7 mouse cellular contexts compared by ENCODE assay signal in genomic region chr1:167001174-167001843, GRCm38 (mm10). TPM values are rescaled to one million over a fixed set of nuclear protein-coding genes. Genes with fewer than 3 reads are reported as not detected.
DNase-seq lines count a peak whose midpoint lies in the region; ATAC-seq and TF ChIP-seq lines count a peak whose summit lies in the region.

Gene Fam78b, plus strand, starts transcription at chr1:167001417.

- peaks cover 49% of the 10 kb centered on the region for H3K27me3 ChIP-seq in E14TG2a.4 (ENCODE audit: insufficient read depth, low read length)
- peaks cover 50% of the 10 kb centered on the region for H3K27me3 ChIP-seq in heart, postnatal 0 days (ENCODE audit: control insufficient read depth, insufficient read depth, low read length)
- H3K27me3 ChIP-seq in midbrain, embryonic 11.5 days (ENCODE audit: control insufficient read depth, insufficient read depth, low read length), result peaks cover 6% of the 10 kb centered on the region; the same call in 1 of the 2 replicates
- H3K27me3 ChIP-seq in splenic B cell, adult 2 months (ENCODE audit: control insufficient read depth, insufficient read depth, low read length, poor library complexity, severe bottlenecking), result no peaks in the 10 kb centered on the region

- peak within 1 kb of the TSS; percentile 74 for H3K9ac ChIP-seq in heart, postnatal 0 days (replicated peaks; ENCODE audit: low read depth, low read length)
- peak within 1 kb of the TSS; percentile 81 for H3K9ac ChIP-seq in midbrain, embryonic 11.5 days (ENCODE audit: low read length)

- WGBS in heart, postnatal 0 days, result 0% methylated on average over 60 of the region's 85 CpGs
- under 1% methylated on average over 46 of the region's 85 CpGs for WGBS in midbrain, embryonic 11.5 days

- H3K9me3 ChIP-seq in E14TG2a.4 (ENCODE audit: low read length), result no peaks in the 10 kb centered on the region
- no peaks in the 10 kb centered on the region for H3K9me3 ChIP-seq in heart, postnatal 0 days (replicated peaks; ENCODE audit: control insufficient read depth, low read length)
- H3K9me3 ChIP-seq in midbrain, embryonic 11.5 days (ENCODE audit: control insufficient read depth, low read length), result no peaks in the 10 kb centered on the region

- no peak for TF ChIP-seq EP300 in heart, postnatal 0 days (IDR thresholded peaks at IDR 0.05; ENCODE audit: low read depth)

- H3K36me3 ChIP-seq in E14TG2a.4 (ENCODE audit: insufficient read depth, low read length), result no peaks in the 10 kb centered on the region
- H3K36me3 ChIP-seq in heart, postnatal 0 days (replicated peaks; ENCODE audit: control insufficient read depth, insufficient read depth, low read length), result no peaks in the 10 kb centered on the region
- no peaks in the 10 kb centered on the region for H3K36me3 ChIP-seq in midbrain, embryonic 11.5 days (ENCODE audit: control insufficient read depth, insufficient read depth, low read length)
- H3K36me3 ChIP-seq in splenic B cell, adult 2 months (ENCODE audit: control insufficient read depth, insufficient read depth, low read length, poor library complexity, severe bottlenecking), result no peaks in the 10 kb centered on the region

- peak within 1 kb of the TSS; percentile 65 for H3K27ac ChIP-seq in heart, postnatal 0 days (ENCODE audit: low read depth)
- peak within 1 kb of the TSS; percentile 74 for H3K27ac ChIP-seq in midbrain, embryonic 11.5 days (ENCODE audit: low read depth, low read length)

- DNase-seq in B cell, adult 2 months, result peak; percentile 22 to 24
- peak; percentile 70 for DNase-seq in embryo, embryonic 11 days
- no peak for DNase-seq in heart, postnatal 0 days (ENCODE audit: low spot score)
- DNase-seq in layer of hippocampus, postnatal 36 days, result peak; percentile 38 to 42
- peak; percentile 92 for DNase-seq in midbrain, embryonic 11.5 days (ENCODE audit: low spot score, missing footprints)
- peak; percentile 16 for DNase-seq in splenic B cell, adult 2 months (ENCODE audit: low read depth, low spot score)

- peak within 1 kb of the TSS; percentile 89 for H3K4me3 ChIP-seq in E14TG2a.4 (replicated peaks; ENCODE audit: low read length)
- H3K4me3 ChIP-seq in heart, postnatal 0 days (ENCODE audit: low read depth, low read length), result peak within 1 kb of the TSS; percentile 74
- peak within 1 kb of the TSS; percentile 79 for H3K4me3 ChIP-seq in midbrain, embryonic 11.5 days (ENCODE audit: low read depth, low read length)

- ATAC-seq in heart, postnatal 0 days (ENCODE audit: insufficient read depth, low read depth), result peak; percentile 16; the same call in 1 of the 2 replicates
- peak; percentile 83 for ATAC-seq in midbrain, embryonic 11.5 days (ENCODE audit: low FRiP score)

- H3K4me1 ChIP-seq in E14TG2a.4 (replicated peaks; ENCODE audit: low read depth, low read length), result peaks cover 23% of the 10 kb centered on the region
- no peaks in the 10 kb centered on the region for H3K4me1 ChIP-seq in heart, postnatal 0 days (ENCODE audit: control insufficient read depth, insufficient read depth)
- H3K4me1 ChIP-seq in midbrain, embryonic 11.5 days (ENCODE audit: control insufficient read depth, insufficient read depth, low read length), result no peaks in the 10 kb centered on the region

- peak within 1 kb of the TSS; percentile 97 for H3K4me2 ChIP-seq in heart, postnatal 0 days (ENCODE audit: low read depth, low read length)
- peak within 1 kb of the TSS; percentile 77 for H3K4me2 ChIP-seq in midbrain, embryonic 11.5 days

- no peak for TF ChIP-seq CTCF in E14TG2a.4 (conservative IDR thresholded peaks at IDR 0.05; ENCODE audit: low read length)
- no peak for TF ChIP-seq CTCF in heart, postnatal 0 days (IDR thresholded peaks at IDR 0.05; ENCODE audit: low read depth)

RNA-seq across cellular contexts. Expression of gene Fam78b, which starts in this region (rescaled TPM):
- total RNA-seq in heart, postnatal 0 days (2014; rRNA removed; ENCODE audit: low replicate concordance), result 1.3 and 5.6 TPM in 2 replicates
- polyA plus RNA-seq in heart, postnatal 0 days (2015; fragmentation: Nextera tagmentation; extraction: Ambion mirVana), result 0.63 and 0.65 TPM in 2 replicates
- 10 to 100 TPM; 24.5 to 26.9 TPM for total RNA-seq in layer of hippocampus, postnatal 36 days (2021)
- polyA plus RNA-seq in midbrain, embryonic 11.5 days (2014; fragmentation: Nextera tagmentation; extraction: Ambion mirVana), result 6.7 and 7.1 TPM in 2 replicates
